Mouse (Mus musculus) stomach, postnatal 0 days (tissue): ENCODE measurements around the gene Siae.

ENCODE experiments used
- CTCF ChIP-seq: IDR thresholded peaks from 2 replicates; pipeline ENCODE4 v1.5.1; 2016; ENCODE audit warnings: antibody characterized with exemption, low read depth, mild to moderate bottlenecking, moderate library complexity
- EP300 ChIP-seq: optimal IDR thresholded peaks from 2 replicates; pipeline ENCODE3; 2016; ENCODE audit warnings: antibody characterized with exemption

DNA sequence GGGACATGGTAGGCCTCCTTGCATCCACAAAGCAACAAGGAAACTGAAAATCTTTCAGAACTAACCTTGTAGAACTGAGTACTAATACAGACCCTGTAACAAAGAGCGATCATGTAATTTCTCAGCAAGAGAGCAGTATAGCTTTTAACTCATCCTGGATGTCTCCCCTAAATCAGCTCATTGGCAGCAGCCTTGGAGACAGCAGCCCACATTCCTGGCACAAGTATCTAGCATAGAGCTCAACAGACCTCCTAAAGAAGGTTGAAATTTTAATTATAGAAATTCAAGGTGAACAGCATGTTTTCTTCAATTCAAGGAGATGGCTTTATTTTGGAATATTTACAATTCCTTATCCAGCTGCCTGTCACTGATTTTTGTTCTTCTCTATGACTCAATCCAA lies 125.6 kb downstream of the Siae start:
- TF ChIP-seq CTCF = no peak
- no peak for TF ChIP-seq EP300
